Mouse (Mus musculus) T-helper 2 cell (primary cell): ENCODE data around the gene Ncaph.
"Not testable (repeated sequence)": the region's sequence is repeated elsewhere in the genome, so short reads cannot be mapped to it uniquely, and the experiment has no call there.

Experiments
- in situ Hi-C: fragments of 300-600 bp; cut with MboI, MseI; formaldehyde crosslinking; loops from one replicate; pipeline ENCODE4 v1.15.1; 2025; ENCODE audit warnings: high pct_unique_total_duplicates

Gene Ncaph

DNA sequence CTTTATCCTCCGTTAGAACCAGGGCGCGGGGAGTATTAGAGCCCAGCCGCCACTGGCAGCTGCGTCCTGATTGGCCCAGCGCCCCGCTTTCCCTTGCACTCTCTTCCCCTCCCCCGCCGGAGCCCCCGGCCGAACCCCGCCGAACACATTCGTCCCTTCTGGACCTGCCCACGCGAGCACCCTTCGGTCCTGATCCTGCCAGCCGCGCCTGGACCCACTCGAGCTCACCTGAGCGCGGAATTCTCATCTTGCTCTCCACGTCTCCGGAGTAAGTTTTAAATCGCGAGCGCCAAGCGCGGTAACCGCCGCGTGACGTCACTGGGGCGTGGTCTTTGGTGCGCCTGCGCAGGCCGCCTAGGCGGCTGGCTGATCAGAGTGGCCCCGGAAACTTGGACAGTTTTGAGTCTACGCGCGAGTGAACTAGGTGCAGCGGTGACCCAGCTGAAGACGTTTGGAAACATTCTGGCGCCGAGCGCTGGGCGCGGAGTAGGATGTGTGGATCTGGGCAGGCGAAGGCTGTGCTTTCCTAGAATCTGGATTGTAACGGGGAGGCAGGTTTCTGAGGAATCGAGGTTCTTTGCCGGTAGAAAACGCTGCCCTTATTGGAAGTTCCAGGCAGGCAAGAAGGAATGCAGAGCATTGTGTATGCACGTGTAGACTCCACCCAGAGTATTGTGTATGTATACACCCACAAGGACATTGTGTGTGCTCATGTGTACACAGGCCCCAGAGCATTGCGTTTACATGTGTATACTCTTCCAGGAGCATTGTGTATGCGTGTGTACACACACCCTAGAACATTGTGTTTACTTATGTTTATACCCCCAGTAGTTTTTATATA is at the start of gene Ncaph:
Gene Ncaph (minus strand): TSS at position 334 of the 841 bp plus-strand sequence.
- in situ Hi-C loops: no loop called here

DNA sequence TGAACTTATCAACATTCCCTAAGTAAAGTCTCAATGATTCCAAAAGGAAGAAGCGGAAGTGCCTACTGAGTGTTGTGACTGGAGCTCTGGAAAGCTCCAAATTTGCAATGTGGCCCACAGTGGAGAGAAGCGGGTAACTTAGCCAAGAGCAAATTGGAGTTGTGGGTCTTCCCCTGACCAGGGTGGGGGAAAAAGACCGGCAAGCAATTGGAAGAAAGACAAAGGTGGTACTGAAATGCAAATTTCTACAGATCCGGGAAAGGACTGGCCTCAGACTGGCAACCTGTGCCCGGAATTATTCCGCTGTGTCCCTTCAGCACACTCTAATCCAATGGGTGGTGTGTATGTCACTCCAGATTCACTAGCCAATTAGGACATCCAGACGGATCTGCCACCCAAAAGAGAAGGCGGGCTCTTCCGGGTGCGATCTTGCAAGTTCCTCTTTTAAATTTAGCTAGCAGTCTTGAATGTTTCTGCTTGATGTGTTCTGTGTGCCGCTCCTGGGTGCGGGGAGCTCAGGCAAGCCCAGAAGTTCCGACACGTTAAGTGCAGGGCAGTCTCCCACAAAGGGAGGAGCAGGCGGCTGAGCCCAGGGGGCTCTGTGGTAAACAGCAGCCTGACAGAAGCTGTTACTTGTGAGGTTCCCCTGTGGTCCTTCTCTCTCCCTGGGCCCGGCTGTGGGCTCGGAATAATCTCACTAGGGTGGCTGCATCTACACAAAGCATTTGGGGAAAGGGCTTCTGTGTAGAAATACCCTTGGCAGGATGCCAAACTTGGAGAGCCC is 49.0 kb upstream of the Ncaph start:
- in situ Hi-C loops: no loop called here

DNA sequence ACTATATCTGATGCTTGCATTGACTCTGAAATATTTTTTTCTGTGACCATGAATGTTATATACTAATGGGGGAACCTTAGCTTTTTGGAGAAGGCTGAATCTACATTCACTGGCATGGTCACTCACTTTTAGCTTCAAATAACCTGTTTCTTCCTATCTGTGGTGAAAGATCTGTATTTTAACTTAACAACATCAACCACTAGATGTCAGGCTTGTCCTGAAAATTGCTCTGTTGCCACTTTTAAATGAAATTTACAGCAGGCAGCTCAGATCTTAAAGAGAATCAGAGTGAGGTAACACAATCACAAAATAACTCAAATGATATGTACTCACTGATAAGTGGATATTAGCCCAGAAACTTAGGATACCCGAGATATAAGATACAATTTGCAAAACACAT is 32.5 kb upstream of the Ncaph start:
- in situ Hi-C loops: loop anchor here (5.0 kb wide), 1 partner anchor 36 kb away; no protein-coding TSS in a partner anchor

DNA sequence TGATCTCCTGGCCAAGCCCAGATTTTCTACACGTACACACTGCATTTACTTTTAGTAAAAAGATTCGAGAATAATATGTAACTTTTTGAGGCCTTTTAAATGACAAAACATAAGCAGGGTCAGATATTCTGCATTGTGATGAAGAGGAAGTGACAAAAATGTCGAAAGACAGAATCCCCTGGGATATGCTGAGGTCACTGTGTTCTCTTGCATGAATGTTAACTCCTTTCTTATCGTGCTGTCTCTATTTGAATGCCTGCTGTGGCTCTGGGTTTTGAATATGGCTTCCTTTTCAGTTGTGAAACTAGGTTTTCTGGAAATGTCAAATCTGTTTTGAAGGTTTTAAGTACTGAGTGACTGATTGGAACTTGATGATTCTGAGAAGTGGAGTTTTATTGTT is 31.9 kb upstream of the Ncaph start:
- in situ Hi-C loops: loop anchor here (5.0 kb wide), 1 partner anchor 37 kb away; no protein-coding TSS in a partner anchor

DNA sequence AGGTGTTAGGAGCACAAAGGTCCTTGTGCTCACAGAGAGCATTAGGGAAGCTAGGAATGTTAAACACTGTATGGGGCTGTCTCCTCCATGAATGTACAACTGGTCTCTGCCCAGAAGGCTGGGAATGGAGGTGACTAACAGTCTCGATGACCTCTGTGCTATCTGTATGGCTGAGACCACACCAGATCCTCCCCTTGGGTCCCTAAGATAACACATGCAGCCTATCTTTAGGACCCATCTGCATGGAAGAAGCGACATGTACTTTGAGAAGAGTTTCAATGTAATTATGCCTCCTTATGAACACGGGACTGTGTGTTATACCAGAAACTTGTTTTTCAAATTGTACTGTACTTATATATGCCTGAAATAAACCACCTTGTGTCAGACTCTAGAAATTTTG is 11.9 kb upstream of the Ncaph start:
- in situ Hi-C loops: no loop called here

DNA sequence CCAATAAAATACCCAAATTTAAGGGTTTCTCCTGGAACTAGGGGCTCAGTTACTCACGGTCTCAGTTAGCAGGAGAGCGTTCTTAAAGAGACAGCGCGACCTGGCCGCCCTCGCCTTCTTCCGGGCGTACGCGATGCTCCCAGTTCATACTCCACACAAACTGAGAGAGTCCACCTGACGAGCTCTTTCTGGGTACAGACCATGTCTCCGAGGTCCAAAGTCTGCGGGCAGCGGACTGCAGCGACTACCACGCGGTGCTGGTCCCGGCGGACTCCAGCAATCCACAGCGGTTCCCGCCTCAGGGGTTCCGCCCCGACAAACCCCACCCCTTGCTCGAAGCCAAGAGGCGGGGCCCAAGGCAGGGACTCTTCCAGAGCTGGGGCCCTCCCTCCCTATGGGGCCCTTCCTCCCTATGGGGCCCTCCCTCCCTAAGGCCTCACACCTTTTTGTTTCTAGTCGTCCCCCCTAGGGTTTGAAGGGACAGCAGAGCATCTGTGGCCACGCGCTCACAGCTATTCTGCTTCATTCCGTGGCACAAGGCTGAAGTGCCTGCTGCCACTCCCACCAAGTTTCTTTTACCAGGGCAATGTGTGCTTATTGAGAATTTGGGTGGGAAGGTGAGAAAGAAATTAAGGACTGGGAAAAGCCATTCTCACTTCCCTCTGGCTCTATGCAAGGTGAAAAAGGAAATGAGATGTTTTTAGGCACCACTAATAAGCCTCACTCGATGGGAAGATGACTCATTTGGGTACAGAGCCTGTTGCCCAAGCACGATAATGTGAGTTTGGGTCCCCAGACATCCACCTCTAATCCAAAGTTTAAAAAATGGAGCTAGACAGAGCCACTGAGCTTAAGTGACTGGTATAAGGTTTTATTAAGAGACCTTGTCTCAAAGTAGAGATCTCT is 9.7 kb upstream of the Ncaph start, which contains the start of gene Itpripl1:
Gene Itpripl1 (minus strand): TSS at position 285 of the 906 bp plus-strand sequence.
- in situ Hi-C loops: no loop called here

DNA sequence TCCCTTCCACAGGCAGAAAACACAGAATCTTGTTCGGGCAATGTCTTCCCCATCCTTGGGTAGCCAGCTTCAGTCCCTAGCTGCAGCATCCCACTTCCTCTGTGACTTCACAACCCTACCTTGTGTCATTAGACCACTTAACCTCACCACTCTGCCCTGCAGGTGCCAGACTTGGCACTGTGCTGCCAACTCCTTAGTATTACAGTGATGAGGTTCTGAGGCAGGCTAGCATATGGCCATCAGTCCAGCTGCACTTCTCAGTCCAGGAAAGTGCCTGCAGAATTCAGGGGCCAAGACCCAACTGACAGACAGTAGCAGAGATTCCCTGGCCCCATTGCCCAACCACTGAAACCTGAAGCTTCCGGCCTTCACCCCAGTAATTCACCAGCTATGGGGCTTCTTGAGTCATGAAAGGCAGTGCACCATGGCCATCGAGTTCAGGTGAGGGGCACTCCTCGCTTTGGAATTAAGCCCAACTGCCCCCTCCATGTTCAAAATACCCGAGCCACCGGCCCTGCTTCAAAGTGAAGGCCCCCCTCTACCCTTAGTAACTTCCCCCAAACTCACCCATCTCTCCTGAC is 8.9 kb upstream of the Ncaph start:
- in situ Hi-C loops: no loop called here

DNA sequence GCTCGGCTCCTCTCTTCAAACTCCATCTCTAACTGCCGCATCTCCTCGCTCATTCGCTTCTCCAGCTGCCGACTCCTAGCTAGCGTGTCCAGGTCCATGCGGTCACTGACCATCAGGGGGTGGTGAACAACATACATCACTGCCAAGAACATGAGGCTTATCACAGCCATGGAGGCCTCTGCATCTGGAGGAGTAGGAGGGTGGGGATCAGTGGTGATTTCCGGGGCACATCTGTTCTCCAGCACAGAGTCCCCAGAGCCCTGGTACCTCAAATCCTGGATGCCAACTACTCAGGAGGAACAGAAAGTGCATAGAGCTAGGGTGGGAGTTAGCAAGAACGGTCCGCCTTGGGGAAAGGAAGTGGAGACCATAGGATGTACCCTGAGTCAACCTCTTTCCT is 8.3 kb upstream of the Ncaph start:
- in situ Hi-C loops: no loop called here

DNA sequence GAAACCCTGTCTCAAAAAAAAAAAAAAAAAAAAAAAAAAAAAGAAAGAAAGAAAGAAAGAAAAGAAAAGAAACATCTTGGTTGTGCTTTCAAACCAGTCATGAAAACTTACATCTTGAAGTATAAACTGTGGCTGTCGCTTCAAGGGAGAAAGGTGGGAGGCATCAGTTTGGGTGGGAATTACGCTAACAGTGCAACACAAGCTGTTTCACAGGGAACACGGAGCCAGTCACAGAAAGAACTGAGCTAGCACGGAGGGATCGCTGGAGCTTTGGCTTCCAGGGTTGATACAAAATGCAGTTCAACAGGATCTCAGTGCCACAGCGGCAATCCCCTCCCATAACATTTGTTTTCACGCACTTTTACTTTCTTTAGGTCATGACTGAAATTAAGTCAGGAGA is 6.3 kb upstream of the Ncaph start:
- in situ Hi-C loops: no loop called here

DNA sequence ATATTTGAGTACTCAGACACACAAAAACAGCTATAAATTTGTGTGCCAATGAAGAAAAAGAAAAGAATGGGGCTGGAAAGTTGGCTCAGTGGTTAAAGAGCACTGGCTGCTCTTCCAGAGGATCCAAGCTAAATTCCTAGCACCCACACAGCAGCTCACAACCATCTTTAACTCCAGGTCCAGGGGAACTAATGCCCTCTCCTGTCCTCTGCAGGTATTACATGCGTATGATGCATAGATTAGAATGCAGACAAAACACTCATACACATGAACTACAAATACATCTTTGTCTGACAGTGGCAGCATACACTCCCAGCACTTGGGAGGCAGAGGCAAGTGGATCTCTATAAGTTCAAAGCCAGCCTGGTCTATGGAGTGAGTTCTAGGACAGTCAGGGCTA is 5.9 kb upstream of the Ncaph start:
- in situ Hi-C loops: no loop called here

DNA sequence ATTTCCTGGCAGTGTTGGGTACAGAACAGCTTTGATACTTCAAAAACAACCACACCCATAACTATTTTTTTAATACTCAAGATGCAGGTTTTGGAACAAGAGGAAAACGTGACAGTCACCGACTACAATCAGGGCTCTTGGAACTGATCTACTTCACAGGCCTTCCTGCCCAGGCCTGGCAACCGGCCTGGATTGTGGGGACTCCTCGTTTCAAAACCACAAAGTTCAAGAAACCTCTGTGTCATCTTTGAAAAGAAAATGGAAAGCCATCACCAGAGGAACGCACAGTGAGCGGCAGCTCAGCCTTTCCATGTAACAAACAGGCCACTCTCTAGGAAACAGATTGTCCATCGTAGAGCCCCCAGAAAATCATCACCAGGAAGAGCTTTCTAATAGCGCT is 5.3 kb upstream of the Ncaph start:
- in situ Hi-C loops: no loop called here

DNA sequence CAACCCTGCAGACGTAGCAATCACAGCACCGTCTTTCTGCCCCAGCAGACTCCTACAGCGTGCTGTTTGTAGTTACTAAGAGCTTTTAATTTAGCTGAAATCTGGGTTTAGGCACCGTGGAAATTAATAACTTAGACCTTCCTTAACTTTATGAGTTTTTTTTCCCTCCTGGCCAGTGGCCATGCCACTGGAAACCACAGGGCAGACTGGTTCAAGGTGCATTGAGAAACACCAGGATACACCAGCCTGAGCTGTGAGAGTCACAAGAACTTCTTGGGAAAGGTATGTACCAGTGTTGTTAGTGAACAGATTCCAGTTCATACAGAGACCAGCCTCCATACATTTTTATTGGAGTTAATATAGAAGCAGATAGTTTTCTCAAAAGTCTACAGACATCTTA is 4.7 kb upstream of the Ncaph start:
- in situ Hi-C loops: no loop called here

DNA sequence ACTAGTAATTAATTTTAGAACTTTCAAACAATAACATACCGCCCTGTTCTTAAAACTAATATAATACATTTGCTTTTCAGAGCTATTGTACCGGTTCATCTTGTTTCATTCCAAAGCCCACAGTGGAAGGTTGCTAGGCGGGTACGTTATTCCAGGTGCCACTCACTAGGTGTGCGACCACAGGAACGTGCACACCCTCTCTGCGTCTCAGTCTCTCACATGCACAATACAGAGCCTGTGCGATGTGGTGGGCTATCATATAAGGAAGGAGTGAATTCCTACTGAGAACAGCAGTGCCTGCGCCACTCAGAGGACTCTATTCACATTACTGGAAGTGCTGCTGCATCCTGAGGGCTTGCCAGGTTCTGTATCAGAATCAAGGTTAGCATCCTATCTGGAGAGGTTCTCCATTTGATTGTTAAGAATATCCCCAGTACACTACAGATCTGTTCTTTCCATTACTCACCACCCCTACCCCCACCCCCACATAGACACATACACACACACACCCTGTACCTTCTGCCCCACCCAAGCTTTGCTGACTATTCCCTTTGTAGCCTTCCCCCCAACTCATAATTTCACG is 4.2 kb upstream of the Ncaph start:
- in situ Hi-C loops: no loop called here

DNA sequence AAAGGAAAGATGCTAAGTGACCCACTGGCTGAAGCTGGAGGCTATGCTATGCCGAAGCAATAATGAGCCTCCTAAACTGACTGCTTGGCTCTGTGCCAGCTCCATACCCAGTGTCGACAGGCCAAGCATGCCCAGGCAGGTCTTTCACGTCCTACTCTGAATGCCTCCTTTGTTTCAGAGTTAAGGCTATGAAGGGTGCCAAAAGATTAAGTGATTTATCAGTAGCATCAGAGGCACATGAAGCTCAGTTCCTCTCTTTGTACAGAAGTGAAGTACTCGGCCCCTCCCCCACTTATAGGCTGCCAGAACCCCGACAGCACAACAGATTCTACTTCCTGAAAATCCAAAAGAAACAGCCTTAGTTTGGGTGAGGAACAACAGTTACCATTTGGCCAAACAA is 3.2 kb upstream of the Ncaph start:
- in situ Hi-C loops: no loop called here

DNA sequence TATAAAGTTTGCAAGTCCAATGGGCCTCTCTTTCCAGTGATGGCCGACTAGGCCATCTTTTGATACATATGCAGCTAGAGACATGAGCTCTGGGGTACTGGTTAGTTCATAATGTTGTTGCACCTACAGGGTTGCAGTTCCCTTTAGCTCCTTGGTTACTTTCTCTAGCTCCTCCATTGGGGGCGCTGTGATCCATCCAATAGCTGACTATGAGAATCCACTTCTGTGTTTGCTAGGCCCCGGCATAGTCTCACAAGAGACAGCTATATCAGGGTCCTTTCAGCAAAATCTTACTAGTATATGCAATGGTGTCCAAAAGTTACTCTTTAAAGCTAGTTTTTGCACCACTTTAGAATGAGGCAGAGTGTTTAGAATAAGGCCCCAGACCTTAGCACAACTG is 1.5 kb upstream of the Ncaph start:
- in situ Hi-C loops: not testable (repeated sequence)

DNA sequence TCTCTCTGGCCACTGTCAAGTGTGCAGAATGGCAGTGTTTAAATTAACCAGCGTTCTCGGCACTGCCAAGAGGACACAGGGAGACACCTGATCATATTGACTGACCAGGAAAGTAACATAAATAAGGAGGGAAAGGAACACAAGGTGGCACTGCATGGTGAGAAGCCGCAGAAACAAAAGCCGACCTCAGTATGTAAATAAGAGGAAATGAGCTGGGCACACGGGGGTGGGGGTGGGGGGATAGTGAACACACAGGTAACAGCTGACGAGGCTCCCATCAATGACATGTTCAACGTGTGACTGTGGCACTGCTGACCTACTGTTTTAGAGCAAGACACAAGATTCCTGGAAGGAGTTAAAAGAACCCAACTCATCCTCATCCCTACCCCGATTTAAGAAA is 2.4 kb downstream of the Ncaph start:
- in situ Hi-C loops: no loop called here

DNA sequence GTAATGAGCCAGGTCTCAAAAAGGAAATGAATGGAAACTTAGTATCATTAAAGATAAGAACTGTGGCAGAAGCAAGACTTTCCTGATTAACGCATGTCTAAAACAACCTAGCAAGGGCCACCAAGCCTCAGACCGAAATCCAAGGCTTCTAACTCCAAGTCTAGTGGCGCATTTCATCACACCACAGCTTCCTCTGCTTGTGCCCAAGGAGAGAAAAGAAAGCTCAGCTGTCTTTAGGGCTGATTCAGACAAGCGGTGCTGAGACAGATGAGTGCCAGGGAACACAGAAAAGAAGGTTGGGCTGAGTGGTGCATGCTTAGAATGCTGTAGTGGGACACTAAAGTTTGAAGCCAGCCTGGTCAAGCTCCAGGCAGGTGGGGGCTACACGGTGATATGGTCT is 4.8 kb downstream of the Ncaph start:
- in situ Hi-C loops: no loop called here

DNA sequence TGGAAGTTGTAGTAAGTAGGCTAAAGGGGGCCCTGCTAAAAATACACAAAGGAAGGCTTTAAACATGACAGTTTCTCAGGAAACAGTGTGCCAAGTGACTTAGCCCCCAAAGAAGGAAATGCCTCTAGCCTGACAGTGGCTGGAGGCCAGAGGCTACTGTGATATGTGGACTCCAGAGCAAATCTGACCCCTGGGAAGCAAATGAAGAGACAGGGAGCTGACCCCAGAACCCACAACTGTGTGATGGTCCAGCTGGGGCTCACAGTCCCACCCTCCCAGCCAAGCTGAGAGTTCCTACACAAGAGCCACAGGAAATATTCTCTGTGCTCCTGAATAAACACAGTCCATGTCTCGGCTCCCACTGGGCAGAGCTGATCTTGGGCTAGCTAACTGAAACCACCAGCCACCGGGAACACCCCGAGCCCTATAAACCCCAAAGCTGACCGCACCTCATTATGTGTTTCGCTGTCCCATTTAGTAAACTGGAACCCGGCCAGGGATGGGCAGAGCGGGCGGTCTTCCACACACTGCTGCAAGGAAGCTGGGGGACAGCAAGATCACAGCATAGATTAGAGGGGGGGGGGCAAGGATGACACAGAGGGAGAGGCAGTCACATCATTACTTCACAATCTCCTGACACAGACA is 12.0 kb downstream of the Ncaph start:
- in situ Hi-C loops: no loop called here

DNA sequence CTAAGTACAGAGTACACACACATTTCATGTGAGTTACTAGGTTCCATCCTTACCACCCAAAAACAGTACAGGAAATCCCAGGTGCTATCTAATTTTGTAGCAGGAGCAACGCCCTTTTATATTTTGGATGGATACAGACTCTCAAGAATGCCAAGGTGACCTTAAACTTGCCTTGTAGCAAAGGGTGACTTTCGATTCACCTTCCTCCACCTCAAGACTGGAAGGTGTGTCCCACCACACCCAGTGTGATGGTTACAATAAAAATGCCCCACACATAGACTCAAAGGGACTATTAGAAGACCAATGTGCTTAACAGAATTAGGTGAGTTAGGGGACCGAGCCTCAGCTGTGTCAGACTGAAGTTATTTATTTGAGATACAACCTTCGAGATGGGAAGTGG is 24.8 kb downstream of the Ncaph start:
- in situ Hi-C loops: no loop called here

DNA sequence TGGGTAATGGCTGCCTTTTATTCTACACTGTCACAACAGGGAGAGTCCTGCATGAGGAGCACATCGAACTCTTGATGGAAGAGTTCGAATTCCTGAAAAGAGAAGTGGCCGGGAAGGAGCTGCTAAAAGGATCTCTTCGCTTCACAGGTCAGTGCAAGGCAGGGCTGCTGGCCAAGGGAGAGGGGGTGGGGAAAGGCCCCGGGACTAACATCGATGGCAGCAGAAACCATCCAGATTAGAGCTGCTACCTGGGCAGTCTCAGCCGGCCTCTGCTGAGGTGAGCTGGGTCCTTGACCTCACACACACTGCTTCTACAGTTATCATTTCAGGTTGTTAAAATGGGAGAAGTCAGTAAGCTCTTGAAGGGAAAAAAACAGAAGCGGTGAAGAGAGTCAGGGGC is 41.8 kb downstream of the Ncaph start:
- in situ Hi-C loops: no loop called here

DNA sequence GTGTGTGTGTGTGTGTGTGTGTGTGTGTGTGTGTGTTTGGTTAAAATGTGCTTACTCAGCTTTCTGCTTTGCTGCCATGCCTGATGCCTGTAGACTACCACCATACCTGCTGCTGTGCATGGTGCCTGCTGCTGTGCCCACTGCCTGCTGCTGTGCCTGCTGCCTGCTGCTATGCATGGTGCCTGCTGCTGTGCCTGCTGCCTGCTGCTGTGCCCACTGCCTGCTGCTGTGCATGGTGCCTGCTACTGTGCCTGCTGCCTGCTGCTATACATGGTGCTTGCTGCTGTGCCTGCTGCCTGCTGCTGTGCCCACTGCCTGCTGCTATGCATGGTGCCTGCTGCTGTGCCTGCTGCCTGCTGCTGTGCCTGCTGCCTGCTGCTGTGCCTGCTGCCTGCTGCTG is 43.6 kb downstream of the Ncaph start:
- in situ Hi-C loops: not testable (repeated sequence)
